Mouse (Mus musculus) urinary bladder, postnatal 25 days (tissue): ENCODE results near the gene Mllt10.
A peak's percentile ranks its signal among the peaks of the same experiment; 100 is the strongest.

Source experiments
- DNase-seq: peaks from one replicate; pipeline ENCODE4 v3.0.0; 2022; ENCODE audit warnings: low spot score

Mllt10 gene

DNA sequence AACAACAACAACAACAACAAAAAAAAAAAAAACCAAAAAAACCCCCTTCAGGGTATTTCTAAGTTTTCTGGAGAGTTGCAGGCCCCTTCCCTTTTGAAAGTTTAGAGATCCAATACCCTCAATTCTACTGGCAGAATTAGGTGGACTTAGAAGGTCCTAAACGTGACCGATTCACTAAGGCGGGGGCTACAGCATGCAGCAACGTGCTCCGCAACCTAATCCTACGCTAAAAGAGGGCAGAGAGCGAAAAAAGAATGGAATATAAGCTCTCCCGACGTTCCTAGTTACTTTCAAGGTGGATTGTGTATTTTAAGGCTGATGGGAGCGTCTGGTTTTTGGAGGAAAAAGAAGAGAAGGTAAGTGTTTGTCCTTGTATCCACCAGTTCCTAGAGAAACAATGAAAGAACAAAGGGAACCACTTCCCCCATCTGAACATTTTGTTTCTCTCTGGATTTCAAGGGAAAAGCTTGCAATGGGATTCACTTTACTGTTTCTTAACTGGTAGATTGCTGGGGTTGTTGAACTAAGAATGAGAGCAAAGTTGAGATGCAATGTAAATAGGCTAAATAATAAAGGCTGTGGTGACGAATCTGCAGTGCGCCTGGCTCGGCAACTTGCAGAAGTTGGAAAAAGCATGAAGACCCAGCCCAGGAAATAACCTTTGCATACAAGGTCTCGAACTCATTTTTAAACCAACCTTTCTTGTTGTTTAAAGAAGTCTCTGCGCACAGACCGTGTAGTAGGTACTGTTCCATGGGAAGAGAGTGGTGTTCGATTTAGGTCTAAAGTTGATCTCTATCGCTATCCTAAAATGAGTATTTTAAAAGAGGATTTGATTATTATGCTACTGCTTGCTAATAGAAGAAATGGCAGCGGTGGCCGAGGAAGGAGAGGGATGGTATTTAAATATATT, at the start of gene Mllt10:
Mllt10 (plus strand) TSS at position 222 of the 913 bp plus-strand sequence.
- no peak for DNase-seq

DNA sequence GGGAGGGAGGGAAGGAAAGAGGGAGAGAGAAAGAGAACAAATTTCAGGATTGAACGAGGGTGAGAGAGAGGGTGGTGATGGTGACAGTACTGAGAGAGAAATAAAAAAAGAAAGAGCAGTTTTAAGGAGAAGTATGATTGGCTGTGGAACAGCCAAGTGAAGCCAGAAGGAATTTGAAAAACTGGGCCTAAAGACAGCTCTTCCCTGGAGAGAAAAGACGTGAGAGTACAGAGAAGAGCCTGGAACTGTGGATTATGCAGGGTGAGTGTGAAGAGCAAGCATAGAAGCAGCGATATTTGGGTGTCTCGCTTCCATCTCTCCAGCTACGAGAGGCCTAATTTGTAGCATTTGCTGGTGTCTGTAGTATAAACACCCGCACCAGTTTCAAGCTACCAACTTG, 43.8 kb upstream of the Mllt10 start:
- DNase-seq: no peak

DNA sequence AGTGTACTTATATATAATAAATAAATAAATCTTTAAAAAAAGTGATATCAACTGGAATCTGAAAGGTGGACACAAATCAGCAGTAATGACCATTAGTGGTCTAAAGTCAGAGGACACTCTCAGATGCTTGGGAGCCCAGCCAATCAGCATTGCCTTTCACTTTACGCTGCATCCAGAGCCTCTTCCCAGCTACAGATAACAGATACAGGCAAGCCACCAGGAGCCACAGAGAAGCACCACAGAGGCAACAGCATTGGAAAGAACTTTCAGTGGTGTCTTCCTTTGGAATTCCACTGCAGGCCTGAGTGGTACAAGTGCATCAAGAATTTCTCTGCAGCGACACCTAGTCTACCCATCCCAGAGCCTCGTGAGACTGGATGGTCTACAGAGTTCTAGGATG, 42.2 kb upstream of the Mllt10 start:
- DNase-seq: no peak

DNA sequence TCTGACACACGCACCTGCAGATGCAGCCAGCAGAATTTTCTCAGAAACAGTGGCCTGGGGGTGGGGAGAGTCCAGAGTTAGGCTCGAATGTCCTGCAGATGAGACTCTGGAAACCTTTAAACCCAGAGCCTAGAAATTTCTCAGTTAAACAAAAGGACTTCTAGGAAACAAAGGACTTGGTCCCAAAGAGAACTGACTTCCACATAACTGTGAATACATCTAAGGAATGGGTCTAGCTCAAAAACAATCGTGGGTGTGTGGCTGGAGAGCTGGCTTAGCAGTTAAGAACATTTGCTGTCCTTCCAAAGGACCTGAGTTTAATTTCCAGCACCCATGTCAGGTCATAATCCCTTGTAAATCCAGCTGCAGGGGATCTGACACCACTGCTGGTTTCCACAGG, 39.5 kb upstream of the Mllt10 start:
- no peak for DNase-seq

DNA sequence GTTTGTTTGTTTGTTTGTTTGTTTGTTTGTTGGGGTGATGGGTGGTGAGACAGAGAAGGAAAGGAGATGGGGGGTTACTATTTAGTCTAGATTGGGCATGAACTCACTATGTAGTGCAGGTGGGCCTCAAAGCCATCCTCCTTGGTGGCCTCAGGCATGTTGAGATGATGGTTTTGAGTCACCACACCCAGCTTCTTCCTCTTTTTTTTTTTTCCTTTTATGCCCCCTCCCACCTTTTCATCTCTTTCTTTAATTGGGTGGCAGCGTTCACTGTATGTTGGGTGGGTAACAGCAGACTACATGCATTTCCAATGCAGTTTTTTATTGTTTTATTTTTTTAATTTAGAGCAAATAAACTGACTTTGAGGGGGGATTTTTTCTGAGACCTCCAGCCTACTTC, 38.4 kb upstream of the Mllt10 start:
- DNase-seq: no peak

DNA sequence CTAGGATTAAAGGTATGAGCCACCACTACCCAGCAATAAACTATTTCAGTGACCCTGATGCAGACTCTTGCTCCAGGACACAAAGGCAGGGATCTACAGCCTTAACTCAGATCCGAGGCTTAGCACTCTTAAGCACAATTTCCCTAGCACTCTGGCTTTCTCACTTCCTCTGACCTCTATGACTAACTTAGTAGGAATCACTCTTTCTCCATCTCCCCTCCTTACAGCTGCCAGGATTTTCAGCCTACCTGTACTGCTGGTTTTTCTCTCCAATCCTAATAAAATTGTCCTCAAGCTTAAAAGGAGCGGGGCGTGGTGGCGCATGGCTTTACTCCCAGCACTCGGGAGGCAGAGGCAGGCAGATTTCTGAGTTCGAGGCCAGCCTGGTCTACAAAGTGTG, 37.7 kb upstream of the Mllt10 start:
- DNase-seq: no peak

DNA sequence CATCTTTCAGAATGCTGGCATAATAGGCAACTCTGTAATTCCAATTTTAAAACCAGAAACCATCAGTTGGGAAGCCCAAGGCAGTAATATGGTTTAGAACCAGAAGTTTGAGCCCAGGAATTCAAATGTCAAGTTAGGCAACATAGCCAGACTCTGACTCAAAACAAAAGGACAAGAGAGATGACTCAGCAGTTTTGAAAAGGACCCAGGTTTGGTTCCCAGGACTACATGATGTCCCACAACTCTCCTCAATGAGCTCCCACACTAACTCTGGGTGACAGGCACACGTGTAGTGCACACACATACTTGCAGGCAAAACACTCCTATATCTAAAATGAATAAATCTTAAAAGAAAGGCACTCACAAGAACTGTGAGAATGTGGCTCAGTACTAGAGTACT, 35.9 kb upstream of the Mllt10 start:
- DNase-seq: no peak

DNA sequence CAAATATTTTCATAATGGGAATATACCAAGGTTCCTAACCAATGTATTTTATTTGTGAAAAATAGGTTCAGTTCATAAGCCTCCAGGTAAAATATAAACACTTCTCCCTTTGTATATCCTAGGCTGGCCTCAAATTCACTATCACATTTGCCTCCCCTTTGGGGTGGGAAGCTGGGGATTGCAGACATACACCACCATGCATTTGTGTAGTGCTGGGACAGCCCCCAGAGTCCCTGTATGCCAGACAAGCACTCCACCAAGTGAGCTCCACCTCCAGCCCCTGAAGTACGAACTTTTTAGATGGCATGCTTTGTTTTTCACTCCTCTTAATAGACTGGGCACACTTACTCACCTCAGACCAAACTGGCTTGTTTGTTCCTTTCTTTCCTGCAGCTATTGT, 32.2 kb upstream of the Mllt10 start:
- no peak for DNase-seq

DNA sequence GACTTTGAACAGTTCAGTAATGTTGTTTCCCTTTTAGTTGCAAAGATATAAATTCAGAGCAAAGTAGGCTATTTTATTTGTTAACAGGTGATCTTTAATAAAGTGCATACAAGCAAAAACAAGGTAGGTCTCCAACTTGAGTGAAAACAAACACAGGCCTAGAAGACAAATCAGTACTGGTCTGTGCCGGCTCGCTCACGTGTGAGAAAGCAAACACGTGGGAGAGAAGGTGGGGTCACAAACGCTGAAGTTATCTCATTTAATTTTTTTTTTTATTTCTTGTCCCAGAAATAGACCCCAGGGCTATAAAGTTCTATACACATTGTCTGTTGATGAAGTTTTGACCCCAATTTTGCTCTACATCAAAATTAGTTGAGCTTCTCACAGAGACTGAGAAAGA, 29.9 kb upstream of the Mllt10 start:
- no peak for DNase-seq

DNA sequence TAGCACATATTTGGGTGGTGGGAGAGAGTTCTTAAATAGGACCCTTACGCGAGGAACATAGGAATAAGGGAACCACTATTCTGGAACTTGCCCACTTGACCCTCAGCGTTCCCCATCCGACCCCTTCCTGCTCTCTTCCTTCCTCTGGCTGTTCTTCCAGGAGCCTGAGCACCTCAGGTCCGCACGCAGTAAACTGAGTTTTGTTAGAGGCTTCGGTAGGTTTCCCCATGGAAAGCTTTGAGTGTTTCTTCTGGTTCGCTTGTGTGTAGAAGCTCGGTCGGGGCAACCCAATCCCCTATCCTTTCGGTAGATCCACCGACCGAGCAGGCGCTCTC, 29.3 kb upstream of the Mllt10 start:
- DNase-seq: no peak

DNA sequence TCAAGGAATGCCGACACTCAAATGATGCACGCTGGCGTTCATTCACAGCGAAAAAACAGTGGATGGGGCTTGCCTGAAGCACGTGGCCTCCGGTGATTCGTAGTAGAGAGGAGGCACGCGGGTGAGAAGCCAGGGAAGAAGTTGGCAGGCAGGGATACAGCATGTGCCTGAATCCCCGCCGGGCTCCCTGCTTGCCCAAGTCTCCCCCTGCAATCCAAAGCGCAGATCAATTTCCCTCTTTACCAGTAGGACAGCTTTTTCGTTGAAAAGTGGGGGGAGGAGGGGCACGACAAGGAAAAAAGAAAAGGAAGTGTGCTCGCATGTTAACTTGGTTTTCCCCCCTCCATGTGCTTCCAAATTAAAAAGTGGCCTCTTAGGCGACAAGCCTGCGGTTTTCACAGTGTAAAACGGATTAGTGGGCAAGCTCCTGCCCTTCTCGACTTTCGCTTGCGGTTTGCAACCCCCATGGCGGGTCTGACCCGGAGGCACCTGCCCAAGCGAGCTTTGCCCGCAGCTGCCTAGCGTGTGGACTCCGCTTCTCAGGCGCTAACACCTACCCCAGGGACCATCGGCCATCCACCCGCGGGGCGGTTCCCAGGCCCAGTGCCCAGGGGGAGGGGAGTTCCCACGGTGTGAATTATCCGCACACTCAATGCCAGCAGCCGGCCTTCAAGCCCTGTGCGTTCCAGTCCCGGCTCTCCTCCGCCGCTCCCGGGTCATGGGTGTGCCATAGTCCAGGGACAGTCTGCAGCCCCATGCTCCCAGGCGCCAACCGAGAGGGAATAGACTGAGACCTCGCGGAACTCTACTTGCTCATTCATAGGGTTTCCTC, 28.7 kb upstream of the Mllt10 start:
- peak; percentile 43 for DNase-seq

DNA sequence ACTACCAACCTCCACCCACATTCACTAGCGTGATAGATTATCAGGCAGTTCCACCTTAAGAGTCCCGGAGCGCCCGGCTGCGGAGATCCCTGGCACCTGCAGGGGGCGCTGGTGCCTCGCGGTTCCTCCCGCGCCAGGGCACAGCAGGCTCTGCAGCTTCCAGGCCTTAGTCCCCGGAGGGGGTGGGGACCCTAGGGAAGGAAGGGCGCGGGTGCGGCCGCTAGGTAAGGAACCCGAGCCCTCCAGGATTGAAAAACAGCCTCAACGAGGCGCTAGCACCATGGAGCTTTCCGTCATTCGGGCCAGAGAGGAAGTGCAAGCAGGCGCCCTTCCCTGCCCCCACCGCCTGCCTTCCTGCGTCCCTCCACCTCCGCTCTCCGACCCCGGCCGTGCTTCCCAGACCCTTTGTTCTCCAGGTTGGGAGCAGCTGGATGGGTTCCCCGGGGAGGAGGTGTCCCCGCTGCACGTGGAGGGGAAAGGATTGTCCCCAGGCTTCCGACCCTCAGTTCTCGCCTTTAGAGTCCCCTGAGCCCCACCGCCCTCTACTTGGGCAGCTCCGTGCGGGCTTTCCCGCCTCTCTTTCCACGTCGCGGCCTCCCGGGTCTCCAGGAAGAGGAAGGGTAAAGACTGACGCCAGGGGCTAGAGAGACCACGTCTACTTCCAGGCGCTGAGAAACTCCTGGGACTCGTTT, 27.4 kb upstream of the Mllt10 start:
- peak; percentile 95 for DNase-seq

DNA sequence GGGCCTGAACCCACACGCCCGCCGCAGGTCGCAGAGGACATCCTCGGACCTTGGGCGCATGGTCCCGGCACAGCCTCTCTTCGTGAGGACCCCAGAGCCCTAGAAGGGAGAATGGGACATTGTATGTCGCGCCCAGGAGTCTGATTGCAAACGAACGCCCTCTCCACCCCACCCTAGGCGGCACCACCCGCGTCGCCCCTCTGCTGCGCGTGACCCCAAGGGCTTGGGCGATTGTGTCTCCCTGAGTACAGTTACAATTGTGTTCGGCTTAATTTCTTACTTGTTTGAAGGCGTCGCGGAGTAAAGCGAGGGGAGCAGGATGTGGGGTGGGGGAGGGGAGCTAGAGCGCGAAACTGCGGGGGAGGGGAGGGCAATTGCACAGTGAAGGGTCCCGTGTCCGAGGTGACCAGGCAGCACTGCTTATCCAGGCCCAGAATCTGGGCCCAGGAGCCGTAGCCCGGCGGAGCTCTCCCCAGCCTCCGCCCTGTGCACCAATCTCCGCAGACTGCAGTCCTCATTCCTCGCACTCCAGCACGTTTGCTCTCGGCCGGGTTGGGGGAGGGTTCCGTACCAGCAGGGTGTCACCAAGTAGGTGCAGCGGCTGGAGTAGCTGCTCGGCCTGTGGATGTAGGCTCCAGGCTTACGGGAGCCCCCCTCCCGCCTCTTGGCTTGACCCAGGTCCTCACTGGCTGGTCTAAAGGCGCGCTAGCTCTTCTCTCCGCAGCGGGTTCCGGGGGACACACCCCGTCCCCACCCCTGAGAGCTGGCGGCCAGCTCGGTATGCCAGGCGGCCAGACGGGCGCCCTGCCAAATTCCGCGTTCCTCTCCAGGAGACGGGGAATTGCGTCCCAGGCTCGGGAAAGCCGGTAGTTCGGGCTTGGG, 26.7 kb upstream of the Mllt10 start:
- DNase-seq: peak; percentile 89

DNA sequence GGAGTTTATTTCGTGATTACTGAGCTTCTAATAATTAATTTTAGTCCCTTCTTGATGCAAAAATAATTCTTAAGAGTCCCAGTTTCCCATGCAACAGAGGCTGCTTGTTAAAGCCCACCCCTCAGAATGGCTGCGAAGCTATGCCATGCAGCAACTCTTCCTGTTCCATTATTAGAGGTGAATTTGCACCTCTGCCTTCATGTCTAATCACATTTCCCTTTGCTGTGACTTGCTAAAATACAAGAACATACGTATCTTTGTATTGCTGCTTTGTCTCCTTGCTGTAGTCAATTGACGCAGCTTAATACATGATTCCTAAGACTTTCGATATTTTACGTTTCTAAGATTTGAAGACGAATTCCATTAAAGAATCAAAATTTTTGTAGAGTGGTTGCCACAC, 25.4 kb upstream of the Mllt10 start:
- DNase-seq: no peak

DNA sequence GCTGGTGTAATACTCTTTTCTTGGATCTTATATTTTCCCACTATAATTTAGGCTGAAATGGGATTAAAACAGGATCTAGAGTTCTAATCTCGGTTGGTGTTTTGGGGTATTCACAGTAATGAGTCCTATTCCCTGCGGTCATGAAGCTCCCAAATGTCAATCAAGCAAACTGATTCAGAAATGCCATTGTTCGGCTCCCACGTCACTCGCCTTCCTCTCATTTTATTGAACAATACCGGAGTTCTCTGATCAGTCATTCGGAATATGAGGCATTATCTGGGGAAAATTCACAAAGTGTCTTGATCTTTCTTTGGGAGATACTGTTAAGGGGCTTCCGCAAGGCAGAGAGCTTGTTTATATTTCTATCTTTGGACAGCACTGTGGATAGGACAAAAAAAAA, 24.5 kb upstream of the Mllt10 start:
- no peak for DNase-seq

DNA sequence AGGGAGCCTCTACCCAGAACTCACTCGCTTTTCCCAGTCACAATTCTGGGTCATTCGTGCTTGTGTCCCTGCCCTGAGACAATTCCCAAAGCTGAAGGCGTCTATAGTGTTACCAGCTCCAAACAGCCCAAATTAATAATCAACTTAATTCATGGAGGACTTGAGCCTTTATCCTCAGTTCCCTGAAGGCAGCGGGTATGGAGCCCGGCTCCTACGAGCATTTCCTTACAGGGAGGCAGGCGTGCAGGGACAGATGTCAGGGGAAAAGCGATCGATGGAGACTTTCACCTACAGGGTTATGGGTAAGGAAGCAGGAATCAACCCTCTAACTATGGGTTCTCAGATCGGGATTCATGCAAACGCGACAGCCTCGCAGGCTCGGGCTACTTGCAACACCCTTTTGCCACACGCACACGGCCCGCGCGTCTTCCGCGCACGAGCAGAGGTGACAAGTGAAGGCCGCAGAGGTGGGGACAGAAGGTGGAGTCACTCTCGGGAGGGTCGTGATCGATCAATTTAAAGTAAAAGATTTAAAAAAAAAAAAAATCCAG, 23.7 kb upstream of the Mllt10 start:
- peak; percentile 39 for DNase-seq

DNA sequence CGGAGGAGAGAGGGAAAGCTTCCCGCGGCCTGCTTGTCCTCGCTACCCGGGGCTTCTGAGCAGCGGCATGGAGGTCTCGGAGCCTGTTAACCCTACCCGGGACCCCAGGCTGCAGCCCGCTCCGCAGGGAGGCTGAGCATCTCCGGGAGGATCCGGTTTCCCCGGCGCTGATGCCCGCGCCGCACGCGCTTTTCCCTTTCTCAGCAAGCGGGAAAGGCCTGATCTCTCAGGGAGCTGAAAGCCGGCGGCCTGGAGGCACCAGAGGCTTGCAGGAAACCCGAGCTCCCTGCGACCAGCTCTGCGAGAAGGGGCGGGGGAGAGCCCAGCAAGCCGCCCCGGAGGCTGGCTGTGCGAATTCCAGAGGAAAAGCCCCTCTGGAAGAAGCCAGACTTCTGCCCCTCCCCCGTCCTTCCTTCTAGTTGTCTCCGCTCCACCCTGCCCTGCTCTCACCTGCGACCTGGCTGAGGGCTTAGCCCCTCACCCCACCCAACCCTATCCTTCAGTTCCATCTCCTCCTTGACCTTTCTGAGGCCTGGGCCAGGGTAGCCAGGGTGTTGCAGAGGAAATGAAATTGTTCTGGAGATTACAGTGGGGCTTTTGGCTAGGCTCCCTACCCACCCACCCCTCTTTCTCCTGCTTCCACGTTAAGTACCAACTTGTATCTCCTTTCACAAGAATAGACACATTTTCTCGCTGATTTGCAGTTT, 23.1 kb upstream of the Mllt10 start:
- peak; percentile 55 for DNase-seq

DNA sequence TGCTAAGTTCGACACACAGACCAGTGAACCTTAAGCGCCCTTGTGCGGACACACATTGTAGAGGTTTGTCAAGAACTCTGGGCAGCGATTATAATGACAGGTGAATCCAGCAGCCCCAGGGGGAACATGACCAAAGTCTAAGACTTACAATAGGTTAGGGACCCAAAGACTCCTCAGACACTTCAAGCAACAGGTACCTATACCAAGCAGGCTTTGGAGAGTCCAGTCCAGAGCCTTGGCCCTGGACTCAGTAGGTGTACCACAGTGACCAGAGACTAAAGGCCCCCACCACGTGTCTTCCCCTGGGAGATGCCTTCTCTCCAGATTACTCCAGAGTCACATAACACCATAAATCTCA, 22.5 kb upstream of the Mllt10 start:
- no peak for DNase-seq

DNA sequence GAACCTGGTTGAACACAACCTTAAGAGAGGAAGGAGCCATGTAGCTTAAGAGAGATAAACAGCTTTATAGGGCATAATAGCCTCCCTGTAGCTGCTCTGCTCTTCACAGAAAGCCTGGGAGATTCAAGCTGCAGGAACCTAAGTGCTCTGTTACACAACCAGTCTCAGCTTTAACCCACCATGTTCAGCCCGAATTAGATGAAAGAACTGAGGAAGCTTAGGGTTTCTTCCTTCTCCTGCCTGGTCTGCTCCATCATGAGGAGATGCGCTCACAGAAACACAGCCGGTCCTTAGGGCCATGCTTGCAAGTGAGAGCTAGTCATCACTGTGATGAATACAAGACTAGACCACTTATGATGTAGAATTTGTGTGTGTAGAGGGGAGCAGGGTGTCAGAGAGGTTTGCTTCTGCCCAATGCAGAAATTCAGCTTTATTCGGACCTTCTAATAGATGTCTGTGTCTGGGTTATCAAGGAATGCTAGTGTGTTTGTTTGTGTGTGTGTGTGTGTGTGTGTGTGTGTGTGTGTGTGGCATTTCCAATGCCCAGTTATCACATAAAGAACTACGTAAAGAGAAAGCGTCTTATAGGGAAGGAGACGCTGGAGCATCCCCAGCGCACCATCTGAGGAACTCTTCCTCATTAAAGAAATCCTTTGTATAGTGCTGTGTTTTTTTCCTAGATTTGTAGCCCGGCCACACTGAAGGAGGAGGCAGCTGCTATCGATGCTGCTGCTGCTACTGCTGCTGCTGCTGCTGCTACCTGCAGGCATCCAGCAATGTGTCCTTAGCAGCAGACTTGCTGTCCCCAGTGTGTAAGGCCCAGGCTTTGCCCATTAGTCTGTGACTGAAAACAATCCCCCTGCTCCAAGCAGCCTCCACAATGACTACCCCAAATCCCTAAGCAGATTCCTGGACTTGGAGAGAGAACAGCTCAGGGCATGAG, 21.6 kb upstream of the Mllt10 start:
- DNase-seq: no peak
